In the genomic region with DNA sequence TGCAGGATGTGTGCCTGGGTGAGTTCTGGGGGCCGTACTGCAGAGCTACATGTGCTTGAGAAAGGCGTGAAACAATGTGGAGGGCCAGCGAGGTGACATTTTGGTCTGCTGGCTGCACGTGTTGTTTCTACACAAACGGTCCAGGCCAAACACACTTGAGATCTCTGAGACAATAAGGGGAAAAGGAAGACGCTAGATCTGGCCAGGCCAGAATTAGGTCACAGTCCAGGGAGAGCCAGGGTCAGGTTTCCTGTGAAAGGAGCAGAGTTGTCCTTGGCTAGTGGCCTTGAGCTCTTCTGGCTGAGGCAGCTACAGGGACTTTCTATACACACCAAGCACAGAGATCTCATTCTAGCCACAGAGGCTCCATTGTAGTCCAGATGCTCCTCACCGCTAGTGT, we compare ENCODE assay signal across 8 mouse cellular contexts. TPM values are rescaled to one million over a fixed set of nuclear protein-coding genes. Genes with fewer than 3 reads are reported as not detected.
DNase-seq lines count a peak whose midpoint lies in the region; ATAC-seq and TF ChIP-seq lines count a peak whose summit lies in the region.

No protein-coding gene starts in this region.

- WGBS in kidney, embryonic 14.5 days = 38% methylated on average over 7 of the region's 7 CpGs
- 31% methylated on average over 7 of the region's 7 CpGs for WGBS in lung, postnatal 0 days
- 51% methylated on average over 7 of the region's 7 CpGs for WGBS in liver, embryonic 11.5 days

- no peaks in the 10 kb centered on the region for H3K27me3 ChIP-seq in kidney, embryonic 14.5 days (ENCODE audit: control insufficient read depth, insufficient read depth, low read length)
- H3K27me3 ChIP-seq in lung, postnatal 0 days (replicated peaks; ENCODE audit: insufficient read depth, low read length) = no peaks in the 10 kb centered on the region
- H3K27me3 ChIP-seq in liver, embryonic 11.5 days (replicated peaks; ENCODE audit: control insufficient read depth, insufficient read depth, low read length) = no peaks in the 10 kb centered on the region

- no peak for TF ChIP-seq CTCF in gastrocnemius, adult 2 months (IDR thresholded peaks at IDR 0.05)
- no peak for TF ChIP-seq CTCF in lung, postnatal 0 days (IDR thresholded peaks at IDR 0.05)

- no peak for ATAC-seq in kidney, embryonic 14.5 days (ENCODE audit: low FRiP score, low TSS enrichment)
- ATAC-seq in lung, postnatal 0 days = peak; percentile 73
- ATAC-seq in liver, embryonic 11.5 days (replicated peaks; ENCODE audit: low FRiP score) = no peak
- ATAC-seq in megakaryocyte, adult 5-6 weeks (ENCODE audit: poor library complexity, severe bottlenecking) = no peak

- H3K4me1 ChIP-seq in kidney, embryonic 14.5 days (ENCODE audit: control insufficient read depth, insufficient read depth, low read length) = no peaks in the 10 kb centered on the region
- no peaks in the 10 kb centered on the region for H3K4me1 ChIP-seq in lung, postnatal 0 days (ENCODE audit: insufficient read depth, low read depth, low read length)
- no peaks in the 10 kb centered on the region for H3K4me1 ChIP-seq in liver, embryonic 11.5 days (replicated peaks; ENCODE audit: control insufficient read depth, insufficient read depth, low read length)

- no peak overlapping the region for H3K4me3 ChIP-seq in kidney, embryonic 14.5 days (ENCODE audit: low read length)
- H3K4me3 ChIP-seq in gastrocnemius, adult 2 months = no peak overlapping the region
- no peak overlapping the region for H3K4me3 ChIP-seq in lung, postnatal 0 days (ENCODE audit: low read depth, low read length)
- no peak overlapping the region for H3K4me3 ChIP-seq in liver, embryonic 11.5 days (ENCODE audit: low read depth, low read length)

- H3K9ac ChIP-seq in kidney, embryonic 14.5 days (ENCODE audit: low read depth, low read length) = no peak overlapping the region
- no peak overlapping the region for H3K9ac ChIP-seq in lung, postnatal 0 days (replicated peaks; ENCODE audit: low read depth)
- no peak overlapping the region for H3K9ac ChIP-seq in liver, embryonic 11.5 days (ENCODE audit: low read depth, low read length)

- intact Hi-C loops in gastrocnemius, adult 2 months (cut with DNase I) = no loop called here
- intact Hi-C loops in heart, postnatal 14 days (cut with DNase I) = loop anchor here (2.0 kb wide), 1 partner anchor 46 kb away; no protein-coding TSS in a partner anchor

- H3K36me3 ChIP-seq in kidney, embryonic 14.5 days (ENCODE audit: control insufficient read depth, insufficient read depth, low read length) = no peaks in the 10 kb centered on the region
- H3K36me3 ChIP-seq in lung, postnatal 0 days (ENCODE audit: insufficient read depth, low read length) = no peaks in the 10 kb centered on the region
- no peaks in the 10 kb centered on the region for H3K36me3 ChIP-seq in liver, embryonic 11.5 days (ENCODE audit: control insufficient read depth, insufficient read depth, low read length)

- DNase-seq in kidney, adult 18-20 months = peak; percentile 38
- peak; percentile 72 for DNase-seq in gastrocnemius, adult 2 months
- DNase-seq in heart, postnatal 14 days = peak; percentile 49 to 54
- DNase-seq in lung, postnatal 0 days (ENCODE audit: low spot score) = peak; percentile 53
- DNase-seq in T-cell, adult 2 months (ENCODE audit: low spot score) = no peak
- no peak for DNase-seq in liver, embryonic 11.5 days (ENCODE audit: low spot score)

- no peak overlapping the region for H3K4me2 ChIP-seq in kidney, embryonic 14.5 days (replicated peaks; ENCODE audit: low read depth, low read length)
- H3K4me2 ChIP-seq in lung, postnatal 0 days (replicated peaks; ENCODE audit: low read depth, low read length) = no peak overlapping the region
- no peak overlapping the region for H3K4me2 ChIP-seq in liver, embryonic 11.5 days

- no peaks in the 10 kb centered on the region for H3K9me3 ChIP-seq in kidney, embryonic 14.5 days (ENCODE audit: control insufficient read depth, low read length)
- no peaks in the 10 kb centered on the region for H3K9me3 ChIP-seq in lung, postnatal 0 days (ENCODE audit: low read length)
- H3K9me3 ChIP-seq in liver, embryonic 11.5 days (ENCODE audit: control insufficient read depth, low read length) = no peaks in the 10 kb centered on the region

- H3K27ac ChIP-seq in kidney, embryonic 14.5 days (ENCODE audit: low read depth, low read length) = no peak overlapping the region
- H3K27ac ChIP-seq in gastrocnemius, adult 2 months = peak overlapping the region; percentile 75
- H3K27ac ChIP-seq in lung, postnatal 0 days (ENCODE audit: low read length) = peak overlapping the region; percentile 26; the same call in 1 of the 2 replicates
- H3K27ac ChIP-seq in liver, embryonic 11.5 days (ENCODE audit: low read depth, low read length) = no peak overlapping the region

- TF ChIP-seq EP300 in lung, postnatal 0 days (IDR thresholded peaks at IDR 0.05) = peak; percentile 71

RNA-seq across cellular contexts. Expression of a gene that starts 44.7 kb away (rescaled TPM):
- polyA plus RNA-seq in kidney, embryonic 14.5 days (2014; fragmentation: Nextera tagmentation; extraction: Ambion mirVana) = 26.4 and 46.6 TPM in 2 replicates
- 1 to 10 TPM; 3.4 to 6.1 TPM for total RNA-seq in gastrocnemius, adult 2 months (2021)
- total RNA-seq in heart, postnatal 14 days (2021) = 10 to 100 TPM; 67.8 to 68.8 TPM
- polyA plus RNA-seq in lung, postnatal 0 days (2015; fragmentation: Nextera tagmentation; extraction: Ambion mirVana) = 14.8 and 21.1 TPM in 2 replicates
- polyA plus RNA-seq in liver, embryonic 11.5 days (2014; fragmentation: Nextera tagmentation; extraction: Ambion mirVana) = 10.5 and 14.0 TPM in 2 replicates
- 2.2 and 4.5 TPM in 2 replicates for total RNA-seq in megakaryocyte, adult 5-6 weeks (2015)
- 2.8 TPM in 2 replicates for total RNA-seq in megakaryocyte, adult 5-6 weeks (2017)

Comparison
In these comparisons a context has a peak if more than half of its experiments do, and no peak if none do; other contexts are left out.
1. DNase-seq: peak in kidney, adult 18-20 months (single experiment), gastrocnemius, adult 2 months (single experiment), heart, postnatal 14 days (2 of 2) and lung, postnatal 0 days (single experiment); none in T-cell, adult 2 months (single experiment) and liver, embryonic 11.5 days (single experiment).
2. H3K27ac ChIP-seq: peak in gastrocnemius, adult 2 months (single experiment) and lung, postnatal 0 days (single experiment); none in kidney, embryonic 14.5 days (single experiment) and liver, embryonic 11.5 days (single experiment).
3. RNA of a gene that starts 44.7 kb away (total RNA-seq): 67.8 to 68.8 TPM in heart, postnatal 14 days; 3.4 to 6.1 TPM in gastrocnemius, adult 2 months and 2.2 to 4.5 TPM in megakaryocyte, adult 5-6 weeks; every median in the first group is over 4 times any median in the second.